Mouse (Mus musculus): ENCODE data around the gene Trib2.

DNA sequence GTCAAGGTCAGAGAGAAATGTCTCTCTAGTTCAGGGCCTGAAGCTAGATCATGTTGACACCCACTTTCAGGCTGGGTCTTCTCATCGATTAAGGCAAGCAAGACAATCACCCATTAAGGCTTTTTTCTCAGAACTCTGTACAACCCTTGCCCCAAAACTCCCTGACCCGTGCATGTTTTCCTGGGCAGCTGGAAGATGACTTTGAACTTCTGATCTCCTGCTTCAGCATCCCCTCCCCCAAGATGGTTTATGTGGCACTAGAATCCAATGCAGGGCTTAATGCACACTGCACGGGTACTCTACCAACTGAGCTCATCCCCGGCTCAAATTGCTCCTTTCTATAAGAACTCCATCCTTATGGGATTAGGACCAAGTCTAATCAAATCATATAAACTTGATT, 35.3 kb upstream of the Trib2 start:
- TF ChIP-seq CTCF (IDR thresholded peaks at IDR 0.05; ENCODE audit: low read depth, low read length) (no peak), POLR2A (IDR thresholded peaks at IDR 0.05; ENCODE audit: extremely low read depth, insufficient read depth, low read length) (no peak)

All from liver, adult 2 months (tissue).